Mouse (Mus musculus) yolk sac, embryonic 10.5 days (tissue): ENCODE measurements around the gene Coq10b.
"Not testable (repeated sequence)": the region's sequence is repeated elsewhere in the genome, so short reads cannot be mapped to it uniquely, and the experiment has no call there.

ENCODE experiments used
- DNase-seq: peaks from one replicate; pipeline ENCODE4 v3.0.0-alpha.2; 2017; ENCODE audit warnings: low spot score

Gene Coq10b

DNA sequence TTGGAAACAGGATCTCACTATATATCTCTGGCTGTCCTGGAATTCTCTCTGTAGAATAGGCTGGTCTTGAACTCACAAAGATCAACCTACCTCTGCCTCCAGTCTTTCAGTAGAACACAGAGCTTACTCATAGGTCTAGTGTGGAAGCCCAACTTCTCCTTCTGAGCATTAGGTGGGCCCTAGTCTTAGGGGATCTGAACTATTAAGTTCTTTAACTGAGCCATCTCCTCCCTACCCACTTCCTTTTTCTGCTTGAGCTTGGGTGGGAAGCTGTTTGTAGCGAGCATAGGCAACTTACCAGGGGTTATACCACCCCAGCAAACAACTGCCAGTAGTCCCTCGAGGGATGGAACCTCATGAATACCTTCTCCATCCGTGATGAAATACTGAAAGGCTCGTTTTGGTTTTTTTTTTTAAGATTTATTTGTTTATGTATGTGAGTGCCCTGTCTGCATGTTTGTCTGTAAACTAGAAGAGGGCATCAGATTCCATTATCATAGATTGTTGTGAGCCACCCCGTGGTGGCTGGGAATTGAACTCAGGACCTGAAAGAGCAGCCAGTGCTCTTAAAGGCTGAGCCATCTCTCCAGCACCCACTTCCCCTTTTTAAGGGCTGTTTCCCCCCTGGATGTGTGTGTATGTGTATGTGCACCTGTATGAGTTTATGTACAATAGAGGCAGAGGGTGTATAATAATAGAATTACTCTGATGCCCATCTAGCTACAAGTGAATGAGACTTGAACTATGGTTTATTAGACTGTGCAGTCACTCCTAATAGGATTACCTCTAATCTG lies 2.9 kb downstream of the Coq10b start:
- no peak for DNase-seq

- DNase-seq, result not testable (repeated sequence)
These were observed 5.8 kb downstream of the Coq10b start for GRCm38 (mm10) chr1:55058383-55058782.

DNA sequence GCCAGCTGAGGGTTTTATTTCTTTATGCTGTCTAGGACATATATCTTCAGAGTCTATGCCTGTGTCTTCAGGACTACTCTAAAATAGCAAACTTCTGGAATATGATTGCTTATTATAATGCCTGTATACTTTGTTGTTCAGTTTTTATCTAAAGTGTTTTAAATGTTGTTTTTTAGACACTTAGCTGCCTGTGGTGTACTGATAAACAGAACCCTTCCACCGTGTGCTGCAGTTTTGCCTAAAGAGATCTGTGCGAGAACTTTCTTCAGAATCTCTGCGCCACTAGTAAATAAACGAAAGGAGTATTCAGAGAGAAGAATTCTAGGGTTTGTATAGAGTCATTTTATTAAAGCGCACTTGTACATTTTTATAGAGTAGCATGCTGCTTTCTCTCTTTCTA lies 8.5 kb downstream of the Coq10b start:
- DNase-seq, result no peak

GRCm38 (mm10) chr1:55061772-55062171 lies 9.2 kb downstream of the Coq10b start:
- no peak for DNase-seq

DNA sequence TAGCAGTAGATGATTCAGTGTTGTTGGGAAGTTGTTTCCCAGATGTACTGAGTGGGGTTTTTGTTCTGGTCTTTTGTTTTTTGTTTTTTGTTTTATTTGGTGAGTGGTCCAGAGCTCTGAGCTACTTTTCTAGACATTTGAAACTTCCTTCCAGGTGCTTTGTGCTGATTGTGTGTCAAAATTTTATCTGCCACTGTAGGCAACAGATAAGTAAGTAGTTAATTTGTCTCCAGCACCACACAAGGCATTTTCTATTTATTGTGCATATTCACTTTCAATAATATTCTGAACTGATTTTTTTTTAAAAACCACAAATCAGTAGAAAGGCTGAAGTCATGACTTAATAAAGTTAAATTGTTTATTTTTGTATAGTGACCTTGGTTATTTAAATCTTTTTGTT lies 19.8 kb downstream of the Coq10b start:
- not testable (repeated sequence) for DNase-seq

- DNase-seq, result peak; percentile 34
These were observed 22.2 kb downstream of the Coq10b start for GRCm38 (mm10) chr1:55074757-55075156.

DNA sequence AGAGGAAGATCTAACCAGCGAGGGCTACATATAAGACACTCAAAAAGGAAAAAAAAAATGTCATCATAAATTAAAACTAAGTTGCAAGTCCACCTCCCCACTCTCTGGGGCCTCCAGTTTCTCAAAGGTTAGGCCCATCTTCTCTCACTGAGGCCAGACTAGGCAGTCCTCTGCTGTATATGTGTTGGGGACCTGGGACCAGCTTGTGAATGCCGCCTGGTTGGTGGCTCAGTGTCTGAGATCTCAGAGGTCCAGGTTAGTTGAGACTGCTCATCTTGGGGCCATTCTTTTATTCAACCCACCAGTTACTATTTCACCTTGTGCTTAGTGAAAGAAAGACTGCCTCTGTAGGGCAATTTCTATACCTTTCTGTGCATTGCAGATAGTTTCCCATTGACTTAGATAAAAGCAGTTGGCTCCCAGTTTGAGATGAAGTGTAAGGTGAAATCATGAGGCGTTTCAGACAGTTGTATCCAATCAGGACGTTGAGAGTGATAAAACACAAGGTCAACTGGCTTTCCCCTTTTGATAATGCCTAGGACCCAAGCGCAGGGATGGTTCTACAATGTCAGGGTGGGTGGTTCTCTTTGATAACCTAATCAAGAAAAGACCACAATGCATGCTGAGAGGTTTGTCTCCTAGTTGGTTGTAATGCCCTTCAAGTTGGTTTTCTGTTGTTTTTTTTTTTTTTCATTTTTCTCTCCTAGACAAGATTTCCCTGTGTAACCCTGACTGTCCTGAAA lies 23.3 kb downstream of the Coq10b start:
- DNase-seq, result no peak

DNA sequence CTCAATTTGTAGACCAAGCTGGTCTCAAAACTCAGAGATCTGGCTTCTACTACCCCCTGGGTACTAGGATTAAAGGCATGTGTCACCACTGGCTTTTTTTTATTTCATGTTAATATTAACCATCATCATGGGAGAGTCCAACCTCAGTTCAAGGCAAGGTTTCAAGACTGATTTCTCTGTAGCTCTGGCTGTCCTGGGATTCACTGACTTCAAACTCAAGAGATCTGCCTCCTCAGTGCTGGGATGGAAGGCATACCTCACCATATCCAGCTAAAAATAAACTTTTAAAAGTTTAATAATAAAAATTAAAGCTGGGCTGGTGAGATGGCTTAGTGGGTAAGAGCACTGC lies 23.8 kb downstream of the Coq10b start:
- no peak for DNase-seq

DNA sequence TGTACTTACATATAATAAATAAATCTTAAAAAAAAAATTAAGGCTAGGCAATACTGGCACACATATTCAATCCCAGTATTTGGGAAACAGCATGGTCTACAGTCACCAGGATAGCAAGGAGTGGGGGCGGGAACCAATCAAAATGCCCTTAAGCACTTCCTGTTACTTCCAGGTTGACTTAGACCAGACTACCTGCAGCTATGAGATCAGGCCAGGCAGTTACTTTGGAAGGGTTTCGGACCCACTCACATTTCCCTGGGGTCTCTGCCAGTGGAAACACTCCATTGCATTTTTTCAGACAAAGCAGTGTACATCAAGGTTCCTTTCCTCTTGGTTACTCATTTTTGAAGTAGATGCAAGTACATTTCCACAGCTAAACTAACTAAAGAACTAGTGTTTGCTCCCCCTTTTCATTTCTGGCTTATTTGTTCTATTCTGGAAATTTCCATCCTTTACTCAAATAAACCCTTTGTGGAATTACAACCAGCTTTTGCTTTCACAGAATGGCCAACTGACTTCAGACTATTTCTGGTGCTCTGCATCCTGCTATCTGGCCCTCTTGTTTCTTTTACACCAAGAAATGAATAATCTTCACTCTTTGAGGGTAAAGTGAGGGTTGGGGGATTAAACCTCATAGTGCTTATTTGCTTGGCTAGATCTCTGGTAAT lies 24.4 kb downstream of the Coq10b start:
- DNase-seq, result peak; percentile 28

- no peak for DNase-seq
These were observed 27.1 kb downstream of the Coq10b start for GRCm38 (mm10) chr1:55079677-55080076.

- DNase-seq, result no peak
These were observed 29.5 kb downstream of the Coq10b start for GRCm38 (mm10) chr1:55082106-55082505.

GRCm38 (mm10) chr1:55085781-55086366 lies 33.3 kb downstream of the Coq10b start:
- no peak for DNase-seq

DNA sequence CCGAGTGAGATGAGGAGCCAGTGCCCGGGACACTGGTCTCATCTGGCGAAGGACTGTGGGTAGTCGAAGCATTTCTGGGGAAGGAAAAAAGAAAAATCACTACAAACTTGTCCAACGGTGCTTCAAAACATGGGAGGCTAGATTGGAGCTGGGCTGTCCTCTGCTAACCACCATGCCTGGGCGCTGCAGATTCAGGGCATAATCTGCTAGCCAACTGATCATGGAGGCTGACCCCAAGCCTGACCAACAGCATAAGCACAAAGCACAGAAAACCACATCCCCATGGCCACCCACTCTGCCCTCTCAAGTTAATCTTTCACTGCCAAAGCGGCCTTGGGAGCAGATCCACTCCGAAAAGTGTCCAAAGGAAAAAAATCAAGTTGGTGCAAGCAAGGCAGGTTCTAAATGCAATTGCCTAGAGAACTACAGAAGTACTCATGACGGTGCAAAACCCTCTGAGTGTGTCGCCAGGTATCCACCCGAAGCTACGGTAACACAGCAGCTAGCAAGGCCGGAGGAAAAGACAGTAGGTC lies 34.4 kb downstream of the Coq10b start:
- peak; percentile 75 for DNase-seq

GRCm38 (mm10) chr1:55087401-55087904 lies 34.9 kb downstream of the Coq10b start:
- no peak for DNase-seq

GRCm38 (mm10) chr1:55087932-55088610 lies 35.5 kb downstream of the Coq10b start, which contains the start of the genes Hspe1 and Hspd1:
Gene Hspe1 (plus strand): TSS chr1:55088132.
Gene Hspd1 (minus strand): TSS chr1:55088243.
- peak; percentile 99 for DNase-seq

- no peak for DNase-seq
These were observed 36.3 kb downstream of the Coq10b start for GRCm38 (mm10) chr1:55088611-55089497.

- DNase-seq, result no peak
These were observed 37.0 kb downstream of the Coq10b start for GRCm38 (mm10) chr1:55089498-55090064.

DNA sequence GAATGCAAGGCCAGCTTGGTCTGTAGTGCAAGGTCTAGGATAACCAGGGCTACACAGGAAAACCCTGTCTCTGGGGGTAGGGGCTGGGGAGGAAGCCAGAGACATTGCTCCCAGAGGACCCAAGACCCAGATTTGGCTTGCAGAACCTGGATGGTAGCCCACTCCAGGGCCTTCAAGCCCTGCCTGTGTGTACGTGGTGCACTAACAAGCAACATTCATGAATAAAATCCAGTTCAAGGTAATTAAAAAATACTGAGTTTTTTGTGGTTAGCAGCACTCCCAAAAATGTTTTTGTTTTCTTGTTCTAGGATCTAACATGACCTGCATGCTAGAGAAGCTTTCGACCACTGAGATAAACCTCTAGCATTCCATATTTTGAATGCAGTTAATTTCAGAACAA lies 39.5 kb downstream of the Coq10b start:
- no peak for DNase-seq

GRCm38 (mm10) chr1:55092469-55092868 lies 39.9 kb downstream of the Coq10b start:
- DNase-seq, result no peak
